Mouse (Mus musculus) mouse embryonic stem cell (cell line): ENCODE results near the gene Olfr1484.
"Not testable (repeated sequence)": the region's sequence is repeated elsewhere in the genome, so short reads cannot be mapped to it uniquely, and the experiment has no call there.

Source experiments
- in situ Hi-C, 2 experiments: fragments of 300-500 bp; cut with MboI; formaldehyde crosslinking; loops; 1 replicate in 1 of 2; 3 replicates in 1 of 2; pipeline ENCODE4 v1.14.3; 2019 to 2020; ENCODE audit warnings: low sequenced_read_pairs in 2 of 2, low pct_unique_long_range_greater_than_20kb in 1 of 2, mixed read lengths in 1 of 2; ENCODE audit not compliant: unreplicated experiment in 1 of 2

The Olfr1484 gene

DNA sequence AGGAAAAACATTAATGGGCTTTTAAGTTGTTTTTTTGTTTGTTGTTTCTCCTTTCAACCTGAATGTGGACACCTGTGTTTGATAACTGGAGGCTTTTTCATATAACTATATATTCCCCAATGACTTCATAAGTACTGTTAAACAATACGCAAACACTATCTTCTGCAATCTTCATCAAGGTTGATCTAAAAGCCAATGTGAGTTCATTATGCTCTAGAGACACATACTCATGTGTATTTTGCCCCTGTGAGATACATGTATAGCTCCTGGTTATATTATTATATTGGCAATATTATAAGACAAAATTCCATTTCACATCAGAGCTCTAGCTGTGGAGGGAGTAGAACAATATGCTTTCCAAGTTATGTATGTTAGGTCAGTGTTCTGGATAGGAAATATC, at the start of gene Olfr1484:
Gene Olfr1484, plus strand, starts transcription at position 301 of the 400 bp plus-strand sequence.
- in situ Hi-C loops = no loop called here

DNA sequence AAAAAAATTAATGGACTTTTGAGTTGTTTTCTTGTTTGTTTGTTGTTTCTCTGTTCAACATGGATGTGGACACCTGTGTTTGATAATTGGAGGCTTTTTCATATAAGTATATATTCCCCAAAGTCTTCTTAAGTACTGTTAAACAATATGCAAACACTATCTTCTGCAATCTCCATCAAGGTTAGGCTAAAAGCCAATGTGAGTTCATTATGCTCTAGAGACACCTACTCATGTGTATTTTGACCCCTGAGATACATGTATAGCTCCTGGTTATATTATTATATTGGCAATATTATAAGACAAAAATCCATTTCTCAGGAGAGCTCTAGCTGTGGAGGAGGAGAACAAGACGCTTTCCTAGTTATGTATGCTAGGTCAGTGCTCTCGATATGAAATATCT, 33.8 kb downstream of the Olfr1484 start, which contains the start of gene Olfr1487:
Gene Olfr1487, plus strand, starts transcription at position 301 of the 400 bp plus-strand sequence.
- in situ Hi-C loops = not testable (repeated sequence)

DNA sequence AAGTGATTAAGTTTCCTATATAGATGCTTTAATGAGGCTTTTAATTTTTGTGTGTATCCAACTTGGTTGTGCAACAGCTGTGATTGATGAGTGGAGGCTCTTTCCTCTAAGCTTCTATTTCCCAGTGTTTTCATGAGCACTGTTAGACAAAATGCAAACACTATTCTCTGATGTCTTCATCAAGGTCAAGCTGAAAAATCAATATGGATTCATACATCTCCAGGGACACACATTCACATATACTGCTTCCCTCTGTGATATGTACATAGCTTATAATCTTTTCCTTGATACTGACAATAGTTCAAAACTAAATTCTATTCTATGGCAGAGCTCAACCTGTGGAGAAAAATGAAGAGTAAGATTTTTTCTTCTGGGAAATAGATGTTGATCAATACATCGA, 48.0 kb downstream of the Olfr1484 start, which contains the start of gene Olfr1489:
Gene Olfr1489, plus strand, starts transcription at position 301 of the 400 bp plus-strand sequence.
- in situ Hi-C loops = no loop called here
